In the genomic region with DNA sequence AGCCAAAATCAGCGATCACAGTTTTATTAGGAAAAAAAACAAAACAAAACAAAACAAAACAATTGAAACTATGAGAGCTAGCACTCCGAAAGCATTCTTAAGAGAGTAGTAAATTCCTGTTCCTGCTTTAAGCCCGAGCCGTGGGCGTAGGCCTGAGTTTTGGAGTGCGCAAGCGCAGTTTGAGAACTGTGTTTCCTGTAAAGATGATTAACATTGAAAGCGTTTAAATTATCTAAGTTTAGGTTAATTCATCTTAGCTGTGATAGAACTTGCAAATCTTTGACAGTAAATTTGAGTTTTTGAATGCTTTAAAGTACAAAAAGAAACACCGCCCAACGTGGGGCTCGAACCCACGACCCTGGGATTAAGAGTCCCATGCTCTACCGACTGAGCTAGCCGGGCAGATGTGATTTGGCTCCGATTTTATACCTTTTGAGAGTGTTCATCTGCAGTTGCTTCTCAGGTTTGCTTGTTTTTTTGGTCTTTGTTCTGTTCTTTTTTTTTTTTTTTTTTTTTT, we compare ENCODE assay signal across 8 mouse cellular contexts. TPM values are rescaled to one million over a fixed set of nuclear protein-coding genes. Genes with fewer than 3 reads are reported as not detected.
DNase-seq lines count a peak whose midpoint lies in the region; ATAC-seq lines count a peak whose summit lies in the region.

No protein-coding gene starts in this region.

- peak; percentile 90 to 98 for DNase-seq in adrenal gland, adult (ENCODE audit: inconsistent age in 2 of 2, low spot score in 1 of 2)
- DNase-seq in embryo, embryonic 10 days (ENCODE audit: low spot score), result peak; percentile 86
- peak; percentile 76 for DNase-seq in gastrocnemius, postnatal 10 days
- peak; percentile 98 for DNase-seq in induced T-regulatory cell, adult 2 months (ENCODE audit: low read depth)
- DNase-seq in left cerebral cortex, adult 8-10 months (ENCODE audit: low spot score in 2 of 2), result peak; percentile 80 to 96
- peak; percentile 92 to 95 for DNase-seq in right cerebral cortex, adult 2 months (ENCODE audit: low spot score in 2 of 2)
- peak; percentile 60 for DNase-seq in urinary bladder, postnatal 10 days (ENCODE audit: low spot score)

- peak; percentile 55 for ATAC-seq in megakaryocyte, adult 5-6 weeks (ENCODE audit: poor library complexity, severe bottlenecking)

RNA-seq across cellular contexts. Expression of gene Psma3, which starts 5.6 kb away (rescaled TPM):
- total RNA-seq in gastrocnemius, postnatal 10 days (2021), result 100 to 1,000 TPM; 464 to 488 TPM
- 100 to 1,000 TPM; 192 to 221 (median 205) TPM for total RNA-seq in left cerebral cortex, adult 8-10 months (2022)
- total RNA-seq in megakaryocyte, adult 5-6 weeks (2015), result 302 and 324 TPM in 2 replicates
- 246 and 252 TPM in 2 replicates for total RNA-seq in megakaryocyte, adult 5-6 weeks (2017)

RNA-seq across cellular contexts. Expression of gene Actr10, which starts 31.2 kb away (rescaled TPM):
- 100 to 1,000 TPM; 126 to 127 TPM for total RNA-seq in gastrocnemius, postnatal 10 days (2021)
- total RNA-seq in left cerebral cortex, adult 8-10 months (2022), result 100 to 1,000 TPM; 149 to 186 (median 172) TPM
- 109 and 153 TPM in 2 replicates for total RNA-seq in megakaryocyte, adult 5-6 weeks (2015)
- 54.0 and 81.4 TPM in 2 replicates for total RNA-seq in megakaryocyte, adult 5-6 weeks (2017)

RNA-seq across cellular contexts. Expression of gene Arid4a, which starts 46.9 kb away (rescaled TPM):
- total RNA-seq in gastrocnemius, postnatal 10 days (2021), result 10 to 100 TPM; 11.0 to 12.3 TPM
- 10 to 100 TPM; 30.3 to 37.8 (median 35.9) TPM for total RNA-seq in left cerebral cortex, adult 8-10 months (2022)
- 42.4 and 45.0 TPM in 2 replicates for total RNA-seq in megakaryocyte, adult 5-6 weeks (2015)
- total RNA-seq in megakaryocyte, adult 5-6 weeks (2017), result 74.6 and 79.6 TPM in 2 replicates

Comparison
In these comparisons a context has a peak if more than half of its experiments do, and no peak if none do; other contexts are left out.
1. Peak in every context shown above with its lines: DNase-seq and ATAC-seq.